Mouse (Mus musculus) naive thymus-derived CD4-positive, alpha-beta T cell, adult 2 months (primary cell): ENCODE measurements around the gene Mpv17l.
A peak's percentile ranks its signal among the peaks of the same experiment; 100 is the strongest.
"Not testable (repeated sequence)": the region's sequence is repeated elsewhere in the genome, so short reads cannot be mapped to it uniquely, and the experiment has no call there.

Source experiments
- DNase-seq: peaks from one replicate; pipeline ENCODE4 v3.0.0-alpha.2; 2011; ENCODE audit warnings: low read depth

Mpv17l gene

DNA sequence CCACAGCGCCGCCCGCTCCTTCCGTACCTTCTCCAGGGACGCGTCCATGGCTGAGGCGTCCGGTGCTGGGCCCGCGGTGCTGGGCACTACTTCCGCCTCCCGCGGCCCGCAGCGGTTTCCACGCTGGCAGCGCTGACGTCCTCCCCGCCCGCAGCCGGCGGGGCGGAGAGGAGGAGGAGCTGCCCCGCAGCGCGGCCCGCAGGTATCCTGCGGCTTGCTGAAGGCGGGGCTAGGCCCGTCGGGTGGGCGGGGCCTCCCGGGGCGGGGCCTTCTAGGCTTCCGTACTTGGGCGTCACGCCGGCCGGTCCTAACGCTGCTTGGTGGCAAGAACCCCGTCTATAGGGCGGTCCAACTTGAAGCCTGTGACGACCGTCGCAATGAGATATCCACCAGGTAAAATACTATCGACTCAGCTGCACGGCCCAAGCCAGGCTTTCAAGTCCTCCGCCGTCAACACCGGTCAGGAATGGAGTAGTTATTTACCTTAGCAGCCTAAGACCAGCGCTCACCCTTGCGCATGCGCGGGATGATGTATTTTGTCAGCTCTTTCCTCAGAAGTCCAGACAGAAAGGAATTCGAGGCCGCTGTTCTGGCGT lies at the start of gene Mpv17l, which contains the start of gene Pdxdc1:
Gene Mpv17l, plus strand, starts transcription at position 274 of the 596 bp plus-strand sequence.
Gene Pdxdc1, minus strand, starts transcription at position 244 of the 596 bp plus-strand sequence.
- DNase-seq = peak; percentile 98

DNA sequence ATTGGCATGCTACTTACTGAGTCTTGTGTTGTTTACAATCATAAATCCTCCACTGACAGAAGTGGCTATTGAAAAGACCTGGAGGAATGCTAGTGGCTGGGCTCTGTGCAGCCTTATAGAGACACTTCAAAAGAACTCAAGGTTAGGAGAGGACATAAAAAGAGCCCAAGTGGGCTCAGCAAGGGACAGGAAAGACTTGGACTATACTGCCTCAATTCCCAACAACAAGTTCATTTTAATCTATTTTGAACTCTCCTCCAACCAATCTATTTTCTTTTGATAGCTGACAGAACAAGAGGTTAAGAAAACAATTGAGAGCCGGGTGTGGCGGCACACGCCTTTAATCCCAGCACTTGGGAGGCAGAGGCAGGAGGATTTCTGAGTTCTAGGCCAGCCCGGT lies 49.1 kb upstream of the Mpv17l start:
- DNase-seq = no peak

DNA sequence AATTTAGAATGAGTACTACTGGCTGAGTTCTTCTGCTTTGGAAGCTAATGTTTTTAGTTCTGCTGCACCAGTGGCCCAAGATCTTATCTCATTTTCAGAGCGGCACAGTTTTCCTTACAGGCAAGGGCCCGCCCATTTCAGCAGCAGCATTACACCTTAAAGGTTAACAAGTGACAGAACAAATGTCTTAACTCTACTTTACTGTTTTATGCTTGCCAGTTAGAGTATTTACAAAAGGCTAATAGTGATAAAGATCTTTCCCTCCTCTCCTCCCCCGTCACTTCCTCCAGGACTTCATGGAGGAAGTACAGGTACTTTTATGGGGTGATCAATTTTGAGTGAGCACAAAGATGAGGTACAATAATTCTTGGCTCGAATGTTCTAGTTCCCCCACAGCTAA lies 36.9 kb upstream of the Mpv17l start:
- no peak for DNase-seq

DNA sequence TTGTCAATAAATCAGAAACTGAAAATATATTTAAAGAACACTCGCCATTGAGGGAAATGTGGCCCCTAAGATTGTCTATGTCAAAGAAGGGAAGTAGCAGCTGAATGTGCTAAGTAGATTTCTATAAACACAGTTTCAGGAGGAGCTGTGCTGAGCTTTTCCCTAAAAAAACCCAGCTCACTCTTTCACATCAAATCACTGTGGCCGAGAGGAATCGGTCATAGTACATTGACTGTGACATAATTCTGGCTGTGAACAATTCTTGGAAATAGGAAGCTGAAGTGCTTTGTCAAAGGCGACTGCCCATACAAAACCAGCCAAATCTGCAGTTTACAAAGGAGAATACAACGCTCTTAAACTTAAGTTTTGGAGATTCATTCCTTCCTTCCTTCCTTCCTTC lies 36.3 kb upstream of the Mpv17l start:
- no peak for DNase-seq

DNA sequence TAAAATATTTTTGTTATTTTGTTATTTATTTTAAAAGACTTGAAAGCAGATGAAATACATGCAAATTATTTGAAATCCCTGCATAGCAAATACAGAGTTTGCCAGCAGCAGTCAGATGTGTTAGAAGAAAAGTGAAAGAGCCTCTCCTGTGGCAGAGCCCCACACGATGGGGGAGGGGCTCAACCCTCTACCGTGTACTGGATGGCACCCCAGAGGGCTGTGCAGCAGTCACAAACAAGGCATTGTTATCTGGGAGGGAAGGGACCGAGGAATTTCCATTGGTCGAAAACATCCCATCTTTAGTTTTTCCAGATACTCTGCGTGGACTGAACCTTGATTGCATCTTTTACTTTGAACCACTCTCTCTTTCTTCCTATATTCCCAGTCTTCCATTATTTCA lies 35.6 kb upstream of the Mpv17l start:
- DNase-seq = not testable (repeated sequence)

DNA sequence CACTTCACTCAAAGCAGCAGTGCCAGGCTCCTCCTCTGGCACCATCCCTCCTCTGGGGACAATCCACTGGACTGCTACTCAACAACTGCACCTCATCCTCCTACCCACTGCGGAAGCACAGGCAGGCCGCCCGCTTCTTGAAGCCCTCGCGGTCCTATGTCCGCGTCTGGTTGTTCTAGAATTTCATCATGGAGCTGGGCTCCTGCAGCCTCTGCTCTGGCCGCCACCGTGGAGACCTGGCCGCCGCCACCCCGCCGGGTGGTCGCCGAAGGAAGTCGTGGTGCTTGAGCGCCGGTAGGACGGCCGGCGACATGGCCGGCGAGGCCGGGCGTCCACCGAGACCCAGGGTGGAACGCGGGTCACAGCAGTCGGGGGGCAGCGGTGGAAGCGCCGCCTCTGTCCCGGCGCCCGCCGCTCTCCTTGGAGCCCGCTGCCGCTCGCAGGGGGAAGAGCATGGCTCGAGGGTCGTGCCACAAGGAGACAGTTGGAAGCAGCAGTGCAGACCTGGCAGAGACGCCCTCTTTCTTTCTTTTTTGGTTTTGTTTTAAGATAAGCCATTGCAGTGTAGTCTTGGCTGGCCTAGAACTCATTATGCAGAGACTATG lies 34.9 kb upstream of the Mpv17l start:
- DNase-seq = no peak

DNA sequence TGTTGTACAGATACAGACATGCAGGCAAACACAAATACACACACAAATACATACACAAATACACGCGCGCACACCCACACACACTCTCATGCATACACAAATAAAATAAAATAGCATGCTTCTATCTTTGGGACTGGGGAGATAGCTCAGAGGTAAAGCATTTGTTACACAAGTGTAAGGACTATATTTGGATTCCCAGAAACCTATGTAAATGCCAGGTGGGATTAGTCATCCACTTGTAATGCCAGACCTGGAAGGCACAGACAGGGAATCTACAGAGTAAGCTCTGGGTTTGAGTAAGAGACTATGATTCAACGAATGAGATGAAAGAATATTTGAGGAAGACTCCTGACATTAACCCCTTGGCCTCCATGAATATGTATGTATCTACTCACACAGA lies 27.5 kb upstream of the Mpv17l start:
- no peak for DNase-seq

DNA sequence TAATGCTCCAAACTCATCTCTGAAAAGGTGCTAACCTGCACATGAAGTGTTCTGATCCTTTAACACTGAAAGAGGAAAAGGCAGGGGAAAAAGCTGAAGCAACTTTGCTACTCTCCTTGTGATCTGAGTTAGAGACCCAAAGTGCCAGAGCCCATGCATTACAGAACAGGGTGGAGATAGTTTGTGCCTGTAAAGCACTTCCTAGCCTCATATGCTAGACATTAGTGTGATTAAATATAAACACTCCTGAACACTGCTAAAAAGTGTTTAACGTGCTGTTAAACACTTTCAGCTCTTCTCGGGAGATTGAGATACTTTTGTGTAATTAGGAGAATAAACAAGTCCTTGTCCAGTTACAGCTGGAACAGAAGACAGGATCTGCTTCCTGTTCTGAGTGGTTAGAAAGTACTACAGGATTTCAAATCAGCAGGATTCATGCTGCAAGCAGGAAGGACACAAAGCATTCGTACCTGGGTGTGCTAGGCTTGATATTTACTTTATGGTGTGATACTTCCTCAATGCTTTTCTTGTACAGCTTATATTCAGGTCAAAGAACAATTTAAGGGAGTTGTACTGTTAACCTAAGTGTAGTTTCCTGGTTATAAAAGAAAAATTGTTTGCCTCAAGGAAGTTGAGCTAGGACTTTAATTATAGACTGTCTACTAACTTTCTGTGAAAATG lies 19.7 kb upstream of the Mpv17l start:
- no peak for DNase-seq

DNA sequence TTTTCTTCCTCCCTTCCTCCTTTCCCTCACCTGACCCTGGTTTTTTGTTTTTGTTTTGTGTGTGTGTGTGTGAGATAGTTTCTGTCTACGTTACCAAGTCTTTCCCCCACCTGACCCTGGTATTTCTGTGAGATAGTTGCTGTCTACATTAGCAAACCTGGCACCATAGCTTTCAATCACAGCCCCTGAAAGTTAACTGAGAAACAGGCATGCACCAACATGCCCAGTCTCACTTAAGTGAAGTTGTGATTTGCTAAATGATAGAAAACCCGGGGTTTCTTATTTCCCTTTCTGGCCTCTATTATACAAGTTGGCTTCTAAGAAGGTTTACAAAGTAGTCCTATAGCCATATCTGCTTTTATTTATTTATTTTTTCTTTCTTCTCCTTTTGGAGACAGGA lies 12.5 kb upstream of the Mpv17l start:
- DNase-seq = no peak

DNA sequence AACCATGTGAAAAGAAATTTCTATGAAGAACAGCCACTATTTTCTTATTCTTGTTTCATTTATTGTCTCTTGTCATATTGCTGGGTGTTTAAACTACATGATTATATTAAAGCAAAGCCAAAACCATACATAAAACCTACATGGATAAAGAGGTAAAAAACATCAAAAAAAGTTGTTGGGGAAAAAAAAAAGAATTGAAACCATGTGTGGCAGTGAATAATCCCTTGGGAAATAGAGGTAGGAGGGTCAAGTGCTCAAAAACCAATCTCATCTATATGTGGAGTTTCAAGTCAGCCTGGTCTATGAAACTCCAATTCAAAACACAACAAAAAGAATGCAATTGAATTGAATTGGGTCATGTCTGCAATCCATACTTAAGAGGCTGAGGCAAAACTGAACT lies 10.1 kb upstream of the Mpv17l start:
- DNase-seq = no peak

DNA sequence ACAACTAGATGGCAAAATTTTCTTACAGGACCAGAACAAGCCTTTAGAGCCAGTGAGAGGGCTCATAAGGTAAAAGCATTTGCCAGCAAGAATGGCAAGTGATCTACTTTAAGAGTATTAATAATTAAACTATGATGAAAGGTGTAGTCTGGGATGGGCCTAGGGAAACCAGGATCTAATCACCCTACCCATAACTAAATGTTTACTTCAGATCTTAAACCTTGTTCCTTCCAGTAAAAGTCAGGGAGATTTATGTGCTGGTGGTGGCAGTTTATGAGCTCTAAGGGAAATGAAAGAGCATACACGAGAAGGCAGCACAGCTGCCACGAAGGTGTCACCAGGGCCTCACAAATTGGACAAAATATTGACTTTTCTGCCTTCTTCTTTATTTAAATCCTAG lies 8.9 kb upstream of the Mpv17l start:
- DNase-seq = no peak

DNA sequence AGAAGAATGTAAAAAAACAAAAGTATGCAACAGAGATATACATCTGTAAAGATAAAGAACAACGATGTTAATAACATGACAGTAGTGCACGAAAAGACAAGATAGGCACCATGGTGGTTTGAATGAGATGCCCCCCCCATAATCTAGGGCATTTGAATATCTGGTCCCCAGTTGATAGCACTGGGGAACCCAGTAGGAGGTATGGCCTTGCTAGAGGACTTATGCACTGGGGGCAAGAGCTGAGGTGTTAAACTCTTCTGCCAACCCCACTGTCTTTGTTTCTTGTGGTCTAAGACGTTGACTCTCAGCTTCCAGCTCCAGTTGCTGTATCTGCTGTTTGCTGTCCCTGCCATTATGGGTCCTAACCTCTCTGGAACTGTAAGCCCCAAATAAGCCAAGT lies 7.2 kb upstream of the Mpv17l start:
- DNase-seq = no peak

DNA sequence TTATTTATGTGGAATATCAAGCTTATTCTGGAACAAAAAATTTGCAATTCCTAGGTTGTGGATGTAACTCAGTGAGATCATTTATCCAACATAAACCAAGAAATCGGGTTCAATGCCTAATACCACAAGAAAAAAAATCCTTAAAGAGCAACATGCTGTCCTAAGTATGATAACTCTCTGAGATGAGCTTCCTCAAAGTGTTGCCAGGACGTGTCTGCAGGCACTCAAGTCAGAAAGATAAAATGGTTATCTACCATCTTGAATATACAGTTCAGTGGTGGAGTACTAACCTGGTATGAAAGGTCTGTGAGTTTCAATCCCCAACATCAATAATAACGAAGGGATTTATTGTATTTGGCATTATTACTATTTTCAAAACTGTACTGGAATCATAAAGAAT lies 6.6 kb upstream of the Mpv17l start:
- no peak for DNase-seq

DNA sequence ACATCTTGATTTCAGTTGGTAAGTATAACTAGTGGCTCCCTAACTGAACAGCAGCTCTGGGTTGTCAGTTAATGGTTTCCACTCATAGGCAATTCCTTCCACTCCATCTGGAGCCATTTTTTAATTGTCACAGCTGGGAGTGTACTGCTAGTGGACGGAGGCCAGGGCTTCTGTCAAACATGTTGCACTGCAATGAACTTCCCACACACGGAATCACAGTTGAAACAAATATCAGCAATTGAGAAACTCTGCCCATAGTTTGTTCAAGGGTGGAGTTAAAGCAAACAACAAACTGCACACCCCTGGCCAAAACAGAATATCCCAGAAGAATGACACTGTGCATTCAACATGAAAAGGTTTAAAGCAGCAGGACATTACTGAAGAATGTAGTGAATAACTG lies 4.0 kb upstream of the Mpv17l start:
- no peak for DNase-seq

DNA sequence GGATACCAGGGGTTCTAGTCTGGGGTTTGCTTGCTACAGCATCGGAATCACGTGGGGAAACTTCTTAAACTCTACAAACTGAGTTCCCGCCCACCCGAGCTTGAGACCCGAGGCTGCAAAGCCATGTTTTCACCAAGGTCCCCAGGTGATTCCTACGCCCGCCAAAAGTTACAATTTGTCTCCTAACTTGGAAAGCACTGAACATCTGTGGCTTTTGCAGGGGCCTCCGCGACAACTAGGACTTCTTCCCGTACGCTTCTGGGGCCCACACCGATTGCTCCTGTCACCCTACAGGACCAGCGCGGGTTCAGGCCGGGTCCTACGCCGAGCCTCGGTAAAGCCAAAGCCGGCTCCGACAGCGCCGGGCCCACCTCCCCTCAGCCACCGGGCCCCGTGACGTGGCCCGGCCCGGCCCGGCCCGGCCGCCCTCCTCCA lies 547 bp upstream of the Mpv17l start:
- DNase-seq = no peak

DNA sequence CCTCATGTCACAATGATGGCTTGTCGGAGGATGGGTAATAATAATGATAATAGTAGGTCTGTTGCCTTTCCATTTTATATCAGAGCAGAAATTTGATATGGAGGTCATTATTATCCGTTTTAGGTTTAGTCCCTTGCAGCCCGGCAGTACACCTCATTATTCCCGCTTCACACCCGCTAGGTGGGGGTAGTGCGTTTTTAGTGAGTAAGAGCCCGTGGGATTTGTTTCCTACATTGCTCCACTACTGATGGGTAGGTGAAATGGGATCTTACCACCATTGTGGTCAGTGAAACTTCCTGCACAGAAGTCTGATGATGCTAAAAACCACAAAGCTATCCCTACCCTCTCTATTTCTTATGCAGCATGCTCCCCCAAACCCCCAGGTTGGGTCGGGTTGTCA lies 527 bp downstream of the Mpv17l start:
- DNase-seq = no peak

DNA sequence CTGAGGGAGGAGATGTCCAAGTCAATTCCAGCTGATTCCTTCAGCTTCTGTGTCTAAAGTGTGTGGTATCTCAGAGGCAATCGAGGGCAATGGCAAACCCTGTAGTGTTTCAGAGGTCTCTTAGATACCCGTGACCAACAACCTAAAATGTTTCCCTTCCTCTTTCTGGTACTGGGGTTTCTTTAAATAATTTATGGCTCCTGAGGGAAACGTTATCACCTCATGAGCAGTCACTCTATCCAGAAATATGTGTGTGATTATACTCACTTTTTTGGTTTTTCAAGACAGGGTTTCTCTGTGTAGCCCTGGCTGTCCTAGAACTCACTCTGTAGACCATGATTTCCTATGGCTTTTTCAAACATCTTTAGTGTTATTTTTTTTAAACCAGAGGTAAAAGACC lies 4.3 kb downstream of the Mpv17l start:
- no peak for DNase-seq

DNA sequence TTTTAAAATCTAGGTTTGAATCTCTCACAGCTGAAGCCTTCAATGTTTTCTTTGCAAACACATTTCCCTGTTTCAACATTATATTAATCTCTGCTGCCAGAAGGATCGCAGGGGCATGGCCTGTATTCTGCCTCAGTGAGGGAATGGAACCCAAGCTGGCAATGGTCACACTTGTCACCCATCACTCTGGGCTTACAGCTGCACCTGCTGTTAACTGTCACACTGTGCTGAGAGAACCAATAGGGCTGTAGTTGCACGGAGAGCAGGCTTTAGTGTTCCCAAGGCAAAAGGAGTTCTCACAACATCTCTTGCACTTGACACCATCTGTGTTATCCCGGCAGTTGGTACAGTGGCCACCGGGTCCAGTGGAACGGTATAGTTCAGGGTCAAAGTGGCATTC lies 17.1 kb downstream of the Mpv17l start:
- no peak for DNase-seq

DNA sequence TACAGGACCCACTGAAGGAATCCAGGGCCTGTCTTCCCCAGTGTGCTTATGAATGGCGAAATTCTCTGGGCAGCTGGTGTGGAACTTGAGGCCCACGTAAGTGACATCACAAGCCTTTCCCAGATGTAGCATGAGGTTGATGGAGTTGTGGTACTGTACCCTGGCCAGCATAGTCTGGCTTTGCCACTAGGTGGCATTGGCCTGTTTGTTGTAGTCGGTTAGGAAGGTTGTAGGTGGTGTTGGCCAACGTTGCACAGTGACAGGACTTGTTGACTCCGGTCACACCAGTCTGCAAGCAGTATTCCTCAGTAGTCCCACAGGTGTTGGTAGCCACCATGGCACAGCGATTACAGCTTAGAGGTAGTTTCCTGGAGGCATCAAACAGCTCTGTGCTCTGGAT lies 18.1 kb downstream of the Mpv17l start:
- no peak for DNase-seq

DNA sequence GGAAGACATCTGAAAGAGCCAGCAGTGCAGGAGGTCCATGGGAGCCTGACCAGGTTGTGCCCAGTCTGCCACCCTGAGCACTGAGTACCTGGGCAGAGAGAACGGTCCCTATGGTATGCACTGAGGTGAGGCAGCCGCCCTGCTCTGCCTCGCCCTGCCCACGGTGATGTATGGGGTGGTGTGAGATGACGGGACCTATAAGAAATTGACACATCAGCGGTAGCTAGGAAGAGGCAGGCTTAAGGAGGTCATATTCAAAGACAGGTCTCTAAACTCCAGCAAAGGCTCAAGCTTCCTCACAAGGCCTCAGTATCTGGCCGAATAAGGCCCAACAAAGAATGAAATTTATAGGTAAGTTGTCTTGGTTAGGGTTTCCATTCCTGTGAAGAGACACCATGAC lies 18.8 kb downstream of the Mpv17l start:
- no peak for DNase-seq

DNA sequence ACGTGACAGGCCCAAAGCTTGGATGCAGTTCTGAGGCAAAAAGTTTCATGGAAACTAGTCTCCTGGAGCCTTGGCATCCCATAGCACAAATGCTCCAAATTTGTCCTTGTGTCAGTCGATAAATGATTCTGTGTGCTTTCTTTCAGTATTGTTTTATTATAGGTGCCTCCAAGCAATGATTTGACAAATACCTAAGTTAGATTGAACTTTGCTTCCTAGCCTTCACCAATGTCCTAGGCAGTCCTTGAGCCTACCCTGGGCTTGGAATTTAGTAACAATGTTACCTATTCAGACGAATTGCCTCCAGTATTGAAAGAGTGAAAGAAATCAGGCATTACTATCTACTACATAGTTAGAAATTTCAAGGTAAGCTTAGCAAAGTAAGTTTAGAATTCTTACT lies 19.5 kb downstream of the Mpv17l start:
- not testable (repeated sequence) for DNase-seq

DNA sequence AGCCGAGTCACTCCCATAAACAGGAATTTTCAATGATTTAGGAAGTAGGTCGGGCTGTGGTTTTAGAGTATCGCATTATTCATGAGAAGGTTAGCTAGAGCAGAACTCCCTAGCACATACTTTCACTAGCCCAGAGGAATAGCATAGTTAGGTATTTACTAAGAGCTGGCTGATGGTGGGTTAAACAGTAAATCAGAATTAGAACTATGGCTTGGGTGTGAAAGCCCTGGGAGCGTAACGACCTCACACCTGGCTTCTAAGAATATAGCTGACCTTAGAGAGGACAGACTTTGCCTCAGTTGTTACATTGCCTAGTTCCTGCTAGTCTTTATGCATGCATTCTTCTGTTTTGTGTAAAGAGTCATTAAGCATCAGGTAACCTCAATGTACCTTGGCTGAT lies 20.0 kb downstream of the Mpv17l start:
- not testable (repeated sequence) for DNase-seq

DNA sequence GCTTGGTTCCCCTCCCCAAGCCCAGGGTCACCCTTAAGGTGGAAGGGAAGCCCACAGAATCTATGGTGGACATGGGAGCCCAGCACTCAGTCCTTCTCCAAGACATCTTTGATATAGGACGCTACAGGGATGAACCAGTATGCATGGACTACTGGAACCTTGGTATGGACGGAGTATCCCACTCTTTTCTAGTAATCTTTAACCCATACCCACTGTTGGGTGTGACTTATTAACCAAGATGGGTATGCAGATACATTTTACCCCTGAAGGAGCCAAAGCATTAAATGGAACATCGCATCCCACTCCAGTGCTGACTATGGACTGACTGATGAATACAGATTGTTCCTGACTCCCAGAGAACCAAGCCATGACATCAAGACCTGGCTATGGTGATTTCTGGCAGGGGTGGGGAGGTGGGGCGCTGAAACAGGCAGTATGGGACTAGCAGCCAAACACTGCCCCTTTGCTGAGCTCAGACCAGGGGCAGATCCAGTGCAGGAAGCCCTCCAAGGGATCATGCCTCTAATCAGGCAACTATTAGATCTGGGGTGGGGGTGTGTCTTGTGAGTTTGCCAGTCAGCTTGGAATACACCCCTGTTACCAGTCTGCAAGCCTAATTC lies 24.6 kb downstream of the Mpv17l start:
- no peak for DNase-seq
